Mouse (Mus musculus) hindbrain, embryonic 15.5 days (tissue): ENCODE data around the gene Gm5678. TPM values are rescaled to one million over a fixed set of nuclear protein-coding genes. Genes with fewer than 3 reads are reported as not detected.
"Not testable (repeated sequence)": the region's sequence is repeated elsewhere in the genome, so short reads cannot be mapped to it uniquely, and the experiment has no call there.

Source experiments
- ATAC-seq: fragments of 200-750 bp; cut with Nextera tagmentation; 2 replicates; pipeline ENCODE4 v1.8.0; 2017; ENCODE audit warnings: low read depth, moderate number of reproducible peaks, moderate TSS enrichment; ENCODE audit not compliant: low FRiP score
- H3K27ac ChIP-seq: fragments of 300-500 bp; sonication (generic); replicated peaks from 2 replicates; pipeline ENCODE4 v1.5.1; 2015; ENCODE audit warnings: mild to moderate bottlenecking, inconsistent platforms
- H3K27me3 ChIP-seq: fragments of 300-500 bp; sonication (generic); 2 replicates; pipeline ENCODE4 v1.6.1; 2015; ENCODE audit warnings: control low read depth, inconsistent platforms
- H3K36me3 ChIP-seq: fragments of 300-500 bp; sonication (generic); 2 replicates; pipeline ENCODE4 v1.6.1; 2015; ENCODE audit warnings: control low read depth, inconsistent platforms
- H3K4me1 ChIP-seq: fragments of 300-500 bp; sonication (generic); replicated peaks from 2 replicates; pipeline ENCODE4 v1.6.1; 2015; ENCODE audit warnings: control low read depth, inconsistent platforms
- H3K4me2 ChIP-seq: fragments of 300-500 bp; sonication (generic); 2 replicates; pipeline ENCODE4 v1.6.1; 2015; ENCODE audit warnings: moderate library complexity, mild to moderate bottlenecking, inconsistent platforms
- H3K4me3 ChIP-seq: fragments of 300-500 bp; sonication (generic); 2 replicates; pipeline ENCODE4 v1.5.1; 2015; ENCODE audit warnings: mild to moderate bottlenecking, inconsistent platforms
- H3K9ac ChIP-seq: fragments of 300-500 bp; sonication (generic); 2 replicates; pipeline ENCODE4 v1.6.1; 2015; ENCODE audit warnings: inconsistent platforms
- H3K9me3 ChIP-seq: fragments of 300-500 bp; sonication (generic); 2 replicates; pipeline ENCODE4 v1.6.1; 2016; ENCODE audit warnings: control low read depth, inconsistent platforms
- WGBS: fragments of 180-500 bp; shearing (Covaris S2); methylation state at CpG from one replicate; pipeline ENCODE4 v1.1.7; 2015; 5-methylcytosine and 5-hydroxymethylcytosine counted together
- polyA plus RNA-seq: library from polyadenylated mRNA; unstranded; fragments of >200 nt; fragmentation: Nextera tagmentation; extraction: Ambion mirVana; gene quantifications from 2 replicates; pipeline ENCODE4 v1.2.1, GENCODE M21; 2015

Gm5678 gene
- polyA plus RNA-seq, 1 experiment from 2014 or later = not detected

- no peak overlapping the region for H3K27ac ChIP-seq
- H3K9ac ChIP-seq = no peak overlapping the region
- no peak for ATAC-seq
- no peaks in the 10 kb centered on the region for H3K9me3 ChIP-seq
- no peaks in the 10 kb centered on the region for H3K27me3 ChIP-seq
- H3K4me3 ChIP-seq = no peak overlapping the region
- WGBS = 94% methylated on average over 4 of the region's 4 CpGs
- H3K36me3 ChIP-seq = peaks cover 15% of the 10 kb centered on the region
- H3K4me1 ChIP-seq = peaks cover 19% of the 10 kb centered on the region
- no peak overlapping the region for H3K4me2 ChIP-seq
Observed at GRCm38 (mm10) chr16:93610961-93611360, 16.9 kb upstream of the Gm5678 start.

- no peaks in the 10 kb centered on the region for H3K9me3 ChIP-seq
- H3K36me3 ChIP-seq = peaks cover 10% of the 10 kb centered on the region
- ATAC-seq = no peak
- 36% methylated on average over 5 of the region's 5 CpGs for WGBS
- H3K4me2 ChIP-seq = no peak overlapping the region
- H3K27ac ChIP-seq = no peak overlapping the region
- H3K4me3 ChIP-seq = no peak overlapping the region
- no peaks in the 10 kb centered on the region for H3K4me1 ChIP-seq
- no peak overlapping the region for H3K9ac ChIP-seq
- H3K27me3 ChIP-seq = no peaks in the 10 kb centered on the region
Observed at GRCm38 (mm10) chr16:93615118-93615870, 12.6 kb upstream of the Gm5678 start.

GRCm38 (mm10) chr16:93623759-93624158, 4.1 kb upstream of the Gm5678 start:
- 92% methylated on average over 4 of the region's 4 CpGs for WGBS
- not testable (repeated sequence) for H3K9ac ChIP-seq, ATAC-seq, H3K4me3 ChIP-seq, H3K4me2 ChIP-seq, H3K9me3 ChIP-seq, H3K27me3 ChIP-seq, H3K27ac ChIP-seq, H3K4me1 ChIP-seq, H3K36me3 ChIP-seq

- no peak for ATAC-seq
Observed at GRCm38 (mm10) chr16:93624671-93625070, 3.2 kb upstream of the Gm5678 start.

DNA sequence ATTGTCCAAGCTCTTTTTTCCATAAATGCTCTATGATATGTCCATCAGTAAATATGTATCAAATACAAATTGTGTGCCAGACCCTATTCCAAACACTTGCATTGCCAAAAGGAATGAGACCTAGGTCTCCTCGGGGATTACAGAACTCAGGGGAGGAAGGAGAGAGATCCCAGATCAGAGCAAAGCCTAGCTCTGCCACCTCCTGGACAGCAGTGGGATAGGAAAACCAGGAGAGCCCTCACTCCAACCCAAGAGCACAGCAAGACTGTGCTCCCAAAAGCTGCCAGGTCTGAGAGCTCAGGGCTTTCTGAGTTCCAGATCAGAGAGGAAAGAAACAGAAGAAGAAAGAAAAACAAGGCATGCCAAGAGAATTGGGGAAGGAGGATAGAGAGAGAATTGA, 1.2 kb upstream of the Gm5678 start:
- Histone ChIP-seq H3K4me3 (no peak overlapping the region), H3K27me3 (no peaks in the 10 kb centered on the region), H3K4me2 (no peak overlapping the region), H3K4me1 (no peaks in the 10 kb centered on the region), H3K36me3 (no peaks in the 10 kb centered on the region), H3K9me3 (no peaks in the 10 kb centered on the region), H3K9ac (no peak overlapping the region), H3K27ac (no peak overlapping the region)
- no peak for ATAC-seq
- WGBS = 7% methylated on average over 1 of the region's 1 CpGs

More at GRCm38 (mm10) chr16:93624671-93625070, 3.2 kb upstream of the Gm5678 start:
- no peak overlapping the region for H3K4me2 ChIP-seq
- H3K4me1 ChIP-seq = no peaks in the 10 kb centered on the region
- H3K27ac ChIP-seq = no peak overlapping the region
- 88% methylated on average over 4 of the region's 4 CpGs for WGBS
- no peak overlapping the region for H3K4me3 ChIP-seq
- H3K9ac ChIP-seq = no peak overlapping the region
- no peaks in the 10 kb centered on the region for H3K36me3 ChIP-seq
- H3K9me3 ChIP-seq = no peaks in the 10 kb centered on the region
- no peaks in the 10 kb centered on the region for H3K27me3 ChIP-seq

DNA sequence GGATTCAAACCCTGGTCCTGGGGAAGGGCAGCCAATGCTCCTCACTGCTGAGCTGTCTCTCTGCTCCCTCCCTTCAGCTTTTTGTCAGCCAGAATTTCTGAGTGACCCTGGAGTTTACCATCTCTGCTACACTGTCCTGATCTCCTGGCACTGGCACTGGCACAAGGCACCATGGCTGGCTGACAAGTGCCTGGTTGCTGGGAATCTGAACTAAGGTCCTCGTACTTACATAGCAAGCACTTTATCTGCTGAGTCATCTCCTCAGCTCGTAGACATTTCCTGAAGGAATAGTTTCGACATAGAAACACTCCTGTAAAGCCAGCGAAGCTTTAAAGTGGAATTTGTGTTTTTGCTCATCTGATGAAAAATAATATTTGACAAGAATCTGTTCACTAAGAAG, 16.1 kb downstream of the Gm5678 start:
- no peak for ATAC-seq
- H3K27me3 ChIP-seq = no peaks in the 10 kb centered on the region
- no peak overlapping the region for H3K4me3 ChIP-seq
- H3K27ac ChIP-seq = no peak overlapping the region
- 72% methylated on average over 4 of the region's 4 CpGs for WGBS
- no peak overlapping the region for H3K4me2 ChIP-seq
- no peaks in the 10 kb centered on the region for H3K4me1 ChIP-seq
- no peaks in the 10 kb centered on the region for H3K9me3 ChIP-seq
- no peaks in the 10 kb centered on the region for H3K36me3 ChIP-seq
- no peak overlapping the region for H3K9ac ChIP-seq

GRCm38 (mm10) chr16:93648441-93649183, 20.7 kb downstream of the Gm5678 start:
- Histone ChIP-seq H3K4me3 (no peak overlapping the region), H3K36me3 (no peaks in the 10 kb centered on the region), H3K9ac (no peak overlapping the region), H3K27me3 (no peaks in the 10 kb centered on the region), H3K4me1 (no peaks in the 10 kb centered on the region), H3K27ac (no peak overlapping the region), H3K4me2 (no peak overlapping the region), H3K9me3 (no peaks in the 10 kb centered on the region)
- ATAC-seq = no peak
- 89% methylated on average over 5 of the region's 5 CpGs for WGBS

- no peak for ATAC-seq
- no peak overlapping the region for H3K4me3 ChIP-seq
- H3K36me3 ChIP-seq = no peaks in the 10 kb centered on the region
- H3K9me3 ChIP-seq = peaks cover 14% of the 10 kb centered on the region; the same call in 1 of the 2 replicates
- no peaks in the 10 kb centered on the region for H3K27me3 ChIP-seq
- H3K27ac ChIP-seq = no peak overlapping the region
- no peaks in the 10 kb centered on the region for H3K4me1 ChIP-seq
- no peak overlapping the region for H3K9ac ChIP-seq
- no peak overlapping the region for H3K4me2 ChIP-seq
Observed at GRCm38 (mm10) chr16:93667976-93668375, 40.1 kb downstream of the Gm5678 start.

DNA sequence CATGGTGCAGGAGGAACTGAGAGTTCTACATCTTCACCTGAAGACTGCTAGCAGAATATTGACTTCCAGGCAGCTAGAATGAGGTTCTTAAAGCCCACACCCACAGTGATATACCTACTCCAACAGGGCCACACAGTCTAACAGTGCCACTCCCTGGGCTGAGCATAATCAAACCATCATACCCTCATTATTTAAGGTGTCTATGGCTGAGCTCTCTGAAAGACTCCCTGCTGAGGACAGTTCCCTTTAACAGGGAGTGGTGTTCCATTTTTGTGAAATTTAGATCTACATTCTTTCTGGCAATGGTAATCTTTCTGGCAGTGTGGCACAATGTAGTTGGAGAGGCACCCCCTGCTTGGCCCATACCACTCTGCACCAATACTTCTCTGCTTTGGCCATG, 41.6 kb downstream of the Gm5678 start:
- peaks cover 14% of the 10 kb centered on the region; the same call in 1 of the 2 replicates for H3K9me3 ChIP-seq
- H3K27ac ChIP-seq = no peak overlapping the region
- H3K9ac ChIP-seq = no peak overlapping the region
- no peak overlapping the region for H3K4me3 ChIP-seq
- H3K27me3 ChIP-seq = no peaks in the 10 kb centered on the region
- H3K4me1 ChIP-seq = no peaks in the 10 kb centered on the region
- no peak for ATAC-seq
- no peaks in the 10 kb centered on the region for H3K36me3 ChIP-seq
- H3K4me2 ChIP-seq = no peak overlapping the region

DNA sequence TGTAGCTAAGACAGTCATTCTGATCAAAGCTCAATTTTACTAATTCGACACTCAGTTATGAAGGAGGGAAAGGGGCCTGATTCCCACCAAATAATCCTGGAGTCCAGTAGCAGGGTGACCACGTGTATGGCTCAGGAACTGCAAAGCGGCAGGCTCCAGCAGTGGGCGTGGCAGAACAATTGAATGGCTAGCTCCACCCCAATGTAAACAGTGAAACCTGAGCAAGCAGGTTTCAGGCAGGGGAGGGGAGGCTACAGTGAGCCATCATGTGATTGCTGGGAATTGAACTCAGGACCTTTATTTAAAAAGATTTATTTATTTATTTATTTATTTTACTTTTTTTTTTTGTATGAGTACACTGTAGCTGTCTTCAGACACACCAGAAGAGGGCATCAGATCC, 42.6 kb downstream of the Gm5678 start:
- not testable (repeated sequence) for H3K4me1 ChIP-seq, H3K4me3 ChIP-seq, H3K27me3 ChIP-seq, H3K9ac ChIP-seq, ATAC-seq, H3K4me2 ChIP-seq, H3K27ac ChIP-seq, H3K36me3 ChIP-seq
- peaks cover 14% of the 10 kb centered on the region; the same call in 1 of the 2 replicates for H3K9me3 ChIP-seq
- WGBS = 45% methylated on average over 4 of the region's 4 CpGs

GRCm38 (mm10) chr16:93671064-93671463, 43.2 kb downstream of the Gm5678 start:
- no peak overlapping the region for H3K4me2 ChIP-seq
- no peak for ATAC-seq
- H3K9ac ChIP-seq = no peak overlapping the region
- H3K36me3 ChIP-seq = no peaks in the 10 kb centered on the region
- no peaks in the 10 kb centered on the region for H3K4me1 ChIP-seq
- WGBS = 95% methylated on average over 5 of the region's 5 CpGs
- no peaks in the 10 kb centered on the region for H3K27me3 ChIP-seq
- H3K27ac ChIP-seq = no peak overlapping the region
- H3K4me3 ChIP-seq = no peak overlapping the region
- peaks cover 14% of the 10 kb centered on the region; the same call in 1 of the 2 replicates for H3K9me3 ChIP-seq

DNA sequence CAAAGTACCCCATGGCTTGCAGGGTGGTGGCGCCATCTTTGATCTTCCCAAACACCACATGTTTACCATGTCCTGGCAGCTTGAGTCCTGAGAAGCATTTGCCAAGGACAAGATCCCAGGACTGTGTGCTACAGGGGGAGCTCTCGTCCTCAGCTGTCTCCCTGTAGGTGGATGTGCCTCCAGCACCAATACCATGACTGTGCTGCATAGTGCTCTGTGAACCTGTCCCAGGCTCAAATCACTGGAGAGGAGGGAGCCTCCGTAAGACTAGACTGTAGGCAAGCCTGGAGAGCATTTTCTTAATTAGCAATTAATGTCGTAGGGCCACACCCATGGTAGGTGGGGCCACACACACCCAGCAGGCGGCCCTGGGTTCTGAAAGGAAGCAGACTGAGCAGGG, 48.5 kb downstream of the Gm5678 start:
- WGBS = 90% methylated on average over 5 of the region's 5 CpGs
- Histone ChIP-seq H3K4me2 (no peak overlapping the region), H3K9me3 (no peaks in the 10 kb centered on the region), H3K36me3 (no peaks in the 10 kb centered on the region), H3K27me3 (peaks cover 5% of the 10 kb centered on the region), H3K4me1 (no peaks in the 10 kb centered on the region), H3K9ac (no peak overlapping the region), H3K4me3 (no peak overlapping the region), H3K27ac (no peak overlapping the region)
- no peak for ATAC-seq
